Mouse (Mus musculus) small intestine, adult 2 months (tissue): ENCODE measurements around the gene Klf4.

ENCODE experiments used
- CTCF ChIP-seq: fragments of 200-500 bp; IDR thresholded peaks from 2 replicates; pipeline ENCODE4 v1.5.1; 2012; ENCODE audit warnings: low read depth, mild to moderate bottlenecking, control low read depth, inconsistent platforms, low read length, moderate library complexity, mixed read lengths; ENCODE audit not compliant: insufficient replicate concordance, insufficient read length; ENCODE audit errors: extremely low read depth
- POLR2A ChIP-seq: fragments of 200-500 bp; IDR thresholded peaks from 2 replicates; pipeline ENCODE4 v1.6.1; 2012; ENCODE audit warnings: low read depth, mild to moderate bottlenecking, control low read depth, inconsistent platforms, low read length, moderate library complexity

DNA sequence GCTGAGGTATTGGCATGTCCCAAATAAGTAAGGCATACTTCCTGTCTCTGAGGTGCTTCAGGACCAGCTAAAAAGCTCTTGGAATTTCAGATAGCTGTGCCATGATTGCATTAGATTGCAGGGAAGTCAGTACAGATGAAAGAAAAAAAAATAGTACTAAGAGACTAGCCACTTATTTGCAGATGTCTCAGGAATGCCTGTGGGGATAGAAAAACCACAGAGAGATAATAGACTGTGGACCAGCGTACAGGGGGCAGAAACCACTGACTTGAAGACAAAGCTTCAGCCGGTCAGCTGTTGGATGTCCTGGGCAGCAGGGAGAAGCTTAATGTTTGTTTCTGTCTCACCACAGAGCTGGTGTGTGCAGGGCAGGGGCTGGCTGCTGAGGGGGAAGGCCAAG lies 10.5 kb upstream of the Klf4 start:
- TF ChIP-seq CTCF, result no peak
- TF ChIP-seq POLR2A, result no peak
